ENCODE assay signal across 14 mouse cellular contexts in the genomic region with DNA sequence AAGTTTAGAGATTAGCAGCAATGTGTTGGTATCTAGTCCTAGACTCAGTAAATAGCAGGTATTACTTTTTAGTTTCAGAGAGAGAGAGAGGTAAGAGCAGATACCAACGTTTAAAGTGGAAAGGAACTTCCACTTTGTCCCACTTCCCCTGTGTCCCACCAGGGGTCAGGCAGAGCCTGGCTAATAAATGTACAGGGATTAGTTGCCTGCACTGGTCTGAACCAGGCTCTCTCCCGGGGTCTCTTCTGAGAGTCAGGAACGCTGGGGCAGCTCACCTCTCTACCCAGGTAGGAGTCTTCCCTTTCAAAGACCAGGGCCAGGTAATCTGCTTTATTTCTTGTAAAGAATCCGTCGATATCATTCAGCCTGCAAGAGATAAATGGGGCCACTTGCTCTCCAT. TPM values are rescaled to one million over a fixed set of nuclear protein-coding genes. Genes with fewer than 3 reads are reported as not detected.
DNase-seq lines count a peak whose midpoint lies in the region; ATAC-seq and TF ChIP-seq lines count a peak whose summit lies in the region.
"Had no signal": no experiment of that assay in that cellular context is flagged by ENCODE, and none has a peak within 500 bp of the region (broad histone marks: within the 10 kb centered on the region; RNA-seq: fewer than 3 reads in every experiment).

No protein-coding gene starts in this region.

- 59% methylated on average over 5 of the region's 5 CpGs for WGBS in hindbrain, postnatal 0 days
- WGBS in hindbrain, embryonic 14.5 days, result 66% methylated on average over 5 of the region's 5 CpGs
- 60% methylated on average over 5 of the region's 5 CpGs for WGBS in midbrain, embryonic 14.5 days
- 64% methylated on average over 5 of the region's 5 CpGs for WGBS in midbrain, embryonic 13.5 days
- 63% methylated on average over 5 of the region's 5 CpGs for WGBS in stomach, postnatal 0 days

- H3K4me2 ChIP-seq in hindbrain, postnatal 0 days (ENCODE audit: low read depth, low read length), result no peak overlapping the region
- H3K4me2 ChIP-seq in hindbrain, embryonic 14.5 days (replicated peaks), result no peak overlapping the region
- H3K4me2 ChIP-seq in midbrain, embryonic 14.5 days (ENCODE audit: low read length), result no peak overlapping the region
- no peak overlapping the region for H3K4me2 ChIP-seq in midbrain, embryonic 13.5 days (replicated peaks)
- H3K4me2 ChIP-seq in stomach, postnatal 0 days (replicated peaks; ENCODE audit: low read depth), result no peak overlapping the region
- H3K4me2 ChIP-seq: forebrain, embryonic 15.5 days; heart, embryonic 12.5 days; lung, embryonic 15.5 days had no signal

- peaks cover 16% of the 10 kb centered on the region; the same call in 1 of the 2 replicates for H3K36me3 ChIP-seq in hindbrain, postnatal 0 days (ENCODE audit: insufficient read depth, low read length)
- H3K36me3 ChIP-seq in hindbrain, embryonic 14.5 days (replicated peaks; ENCODE audit: control insufficient read depth, insufficient read depth), result peaks cover 23% of the 10 kb centered on the region
- H3K36me3 ChIP-seq in midbrain, embryonic 14.5 days (ENCODE audit: control insufficient read depth, insufficient read depth, low read length), result peaks cover 32% of the 10 kb centered on the region
- H3K36me3 ChIP-seq in midbrain, embryonic 13.5 days, result peaks cover 34% of the 10 kb centered on the region
- H3K36me3 ChIP-seq in stomach, postnatal 0 days (ENCODE audit: control insufficient read depth, insufficient read depth, low read length), result peaks cover 28% of the 10 kb centered on the region
- H3K36me3 ChIP-seq: G1E had no signal

- TF ChIP-seq CTCF in hindbrain, postnatal 0 days (IDR thresholded peaks at IDR 0.05; ENCODE audit: low read depth), result peak; percentile 64
- TF ChIP-seq CTCF in brain, embryonic 14.5 days (IDR thresholded peaks at IDR 0.05; ENCODE audit: borderline replicate concordance, extremely low read depth, insufficient read depth, insufficient read length), result peak; percentile 55; the same call in 1 of the 2 replicates
- peak; percentile 66 for TF ChIP-seq CTCF in stomach, postnatal 0 days (IDR thresholded peaks at IDR 0.05; ENCODE audit: low read depth)

- no peak for ATAC-seq in hindbrain, postnatal 0 days
- no peak for ATAC-seq in hindbrain, embryonic 14.5 days (ENCODE audit: low FRiP score)
- no peak for ATAC-seq in midbrain, embryonic 14.5 days (ENCODE audit: low FRiP score, low TSS enrichment)
- no peak for ATAC-seq in midbrain, embryonic 13.5 days
- no peak for ATAC-seq in stomach, postnatal 0 days (ENCODE audit: low FRiP score, low TSS enrichment)
- ATAC-seq: forebrain, embryonic 15.5 days had no signal

- no peak overlapping the region for H3K9ac ChIP-seq in hindbrain, postnatal 0 days (replicated peaks; ENCODE audit: low read length)
- H3K9ac ChIP-seq in hindbrain, embryonic 14.5 days, result no peak overlapping the region
- no peak overlapping the region for H3K9ac ChIP-seq in midbrain, embryonic 14.5 days (replicated peaks; ENCODE audit: low read length)
- H3K9ac ChIP-seq in midbrain, embryonic 13.5 days (replicated peaks), result no peak overlapping the region
- H3K9ac ChIP-seq in stomach, postnatal 0 days (ENCODE audit: low read length), result no peak overlapping the region
- H3K9ac ChIP-seq: forebrain, embryonic 15.5 days; heart, embryonic 12.5 days; lung, embryonic 15.5 days had no signal

- H3K4me1 ChIP-seq in hindbrain, postnatal 0 days (ENCODE audit: insufficient read depth, low read length), result no peaks in the 10 kb centered on the region; the same call in 1 of the 2 replicates
- H3K4me1 ChIP-seq in hindbrain, embryonic 14.5 days (replicated peaks; ENCODE audit: control insufficient read depth, insufficient read depth, low read length), result peaks cover 14% of the 10 kb centered on the region; the same call in 1 of the 2 replicates
- peaks cover 4% of the 10 kb centered on the region; the same call in 1 of the 2 replicates for H3K4me1 ChIP-seq in midbrain, embryonic 14.5 days (ENCODE audit: control insufficient read depth, insufficient read depth, low read length)
- peaks cover 16% of the 10 kb centered on the region for H3K4me1 ChIP-seq in midbrain, embryonic 13.5 days (replicated peaks)
- H3K4me1 ChIP-seq in stomach, postnatal 0 days (replicated peaks; ENCODE audit: control insufficient read depth, insufficient read depth), result no peaks in the 10 kb centered on the region

- no peaks in the 10 kb centered on the region for H3K9me3 ChIP-seq in hindbrain, postnatal 0 days (ENCODE audit: low read length)
- no peaks in the 10 kb centered on the region for H3K9me3 ChIP-seq in hindbrain, embryonic 14.5 days (ENCODE audit: control insufficient read depth, low read length)
- no peaks in the 10 kb centered on the region for H3K9me3 ChIP-seq in midbrain, embryonic 14.5 days (ENCODE audit: control insufficient read depth, low read length)
- H3K9me3 ChIP-seq in midbrain, embryonic 13.5 days, result no peaks in the 10 kb centered on the region
- H3K9me3 ChIP-seq in stomach, postnatal 0 days (ENCODE audit: control insufficient read depth, low read length), result no peaks in the 10 kb centered on the region
- H3K9me3 ChIP-seq: forebrain, embryonic 15.5 days; G1E; heart, embryonic 12.5 days; lung, embryonic 15.5 days had no signal

- peak; percentile 40 for DNase-seq in hindbrain, postnatal 0 days (ENCODE audit: low spot score)
- no peak for DNase-seq in hindbrain, embryonic 14.5 days (ENCODE audit: low spot score)
- DNase-seq in midbrain, embryonic 14.5 days, result peak; percentile 40
- no peak for DNase-seq in brain, embryonic 14.5 days (ENCODE audit: low read depth)
- DNase-seq in stomach, postnatal 0 days (ENCODE audit: low spot score), result no peak
- no peak for DNase-seq in right cerebral cortex, postnatal 10 days (ENCODE audit: low spot score in 2 of 2)
- DNase-seq in cerebellum, adult 11-12 months, result no peak
- DNase-seq: right cerebral cortex, postnatal 14 days had no signal

- TF ChIP-seq POLR2A in brain, embryonic 14.5 days (IDR thresholded peaks at IDR 0.05; ENCODE audit: borderline replicate concordance, extremely low read depth, insufficient read depth, insufficient read length, poor library complexity, severe bottlenecking), result no peak

- TF ChIP-seq EP300 in stomach, postnatal 0 days (optimal IDR thresholded peaks at IDR 0.05), result no peak

- H3K4me3 ChIP-seq in hindbrain, postnatal 0 days (ENCODE audit: low read length), result no peak overlapping the region
- H3K4me3 ChIP-seq in hindbrain, embryonic 14.5 days (replicated peaks; ENCODE audit: low read length), result no peak overlapping the region
- no peak overlapping the region for H3K4me3 ChIP-seq in midbrain, embryonic 14.5 days (replicated peaks; ENCODE audit: low read depth, low read length)
- H3K4me3 ChIP-seq in midbrain, embryonic 13.5 days (replicated peaks), result no peak overlapping the region
- H3K4me3 ChIP-seq in stomach, postnatal 0 days (ENCODE audit: low read depth, low read length), result no peak overlapping the region
- H3K4me3 ChIP-seq: forebrain, embryonic 15.5 days; heart, embryonic 12.5 days; lung, embryonic 15.5 days; myocyte had no signal

- H3K27ac ChIP-seq in hindbrain, postnatal 0 days, result no peak overlapping the region
- H3K27ac ChIP-seq in hindbrain, embryonic 14.5 days, result no peak overlapping the region
- H3K27ac ChIP-seq in midbrain, embryonic 14.5 days (replicated peaks; ENCODE audit: low read depth, low read length), result no peak overlapping the region
- H3K27ac ChIP-seq in midbrain, embryonic 13.5 days, result no peak overlapping the region
- H3K27ac ChIP-seq in stomach, postnatal 0 days (replicated peaks), result no peak overlapping the region
- H3K27ac ChIP-seq: forebrain, embryonic 15.5 days; lung, embryonic 15.5 days had no signal

- no peaks in the 10 kb centered on the region for H3K27me3 ChIP-seq in hindbrain, postnatal 0 days (ENCODE audit: insufficient read depth, low read length)
- no peaks in the 10 kb centered on the region for H3K27me3 ChIP-seq in hindbrain, embryonic 14.5 days (ENCODE audit: control insufficient read depth, insufficient read depth, low read length)
- no peaks in the 10 kb centered on the region for H3K27me3 ChIP-seq in midbrain, embryonic 14.5 days (ENCODE audit: control insufficient read depth, insufficient read depth, low read length)
- no peaks in the 10 kb centered on the region for H3K27me3 ChIP-seq in midbrain, embryonic 13.5 days
- H3K27me3 ChIP-seq in stomach, postnatal 0 days (ENCODE audit: control insufficient read depth, insufficient read depth, low read length), result no peaks in the 10 kb centered on the region
- H3K27me3 ChIP-seq: forebrain, embryonic 15.5 days; heart, embryonic 12.5 days; lung, embryonic 15.5 days had no signal

RNA-seq across cellular contexts. Expression of a gene that starts 20.8 kb away (rescaled TPM):
- total RNA-seq in hindbrain, postnatal 0 days (2014; rRNA removed), result 37.7 and 42.8 TPM in 2 replicates
- 25.2 and 26.2 TPM in 2 replicates for polyA plus RNA-seq in hindbrain, postnatal 0 days (2015; fragmentation: Nextera tagmentation; extraction: Ambion mirVana)
- 10.0 and 12.0 TPM in 2 replicates for polyA plus RNA-seq in hindbrain, embryonic 14.5 days (2014; fragmentation: Nextera tagmentation; extraction: Ambion mirVana)
- polyA plus RNA-seq in midbrain, embryonic 14.5 days (2014; fragmentation: Nextera tagmentation; extraction: Ambion mirVana), result 7.6 and 11.5 TPM in 2 replicates
- 18.0 and 21.1 TPM in 2 replicates for polyA plus RNA-seq in midbrain, embryonic 13.5 days (2015; fragmentation: Nextera tagmentation; extraction: Ambion mirVana)
- polyA plus RNA-seq in brain, embryonic 14.5 days (2012; rRNA removed), result 35.0 and 36.1 TPM in 2 replicates
- polyA plus RNA-seq in stomach, postnatal 0 days (2015; fragmentation: Nextera tagmentation; extraction: Ambion mirVana), result 95.7 and 98.0 TPM in 2 replicates

RNA-seq across cellular contexts. Expression of a gene that starts 40.4 kb away (rescaled TPM):
- 2.2 and 4.3 TPM in 2 replicates for total RNA-seq in hindbrain, postnatal 0 days (2014; rRNA removed)
- polyA plus RNA-seq in hindbrain, postnatal 0 days (2015; fragmentation: Nextera tagmentation; extraction: Ambion mirVana), result 1.6 and 1.8 TPM in 2 replicates
- polyA plus RNA-seq in hindbrain, embryonic 14.5 days (2014; fragmentation: Nextera tagmentation; extraction: Ambion mirVana), result 3.4 TPM in 2 replicates
- 1.8 and 3.5 TPM in 2 replicates for polyA plus RNA-seq in midbrain, embryonic 14.5 days (2014; fragmentation: Nextera tagmentation; extraction: Ambion mirVana)
- 3.0 and 4.3 TPM in 2 replicates for polyA plus RNA-seq in midbrain, embryonic 13.5 days (2015; fragmentation: Nextera tagmentation; extraction: Ambion mirVana)
- 0.97 and 2.7 TPM in 2 replicates for polyA plus RNA-seq in brain, embryonic 14.5 days (2012; rRNA removed)
- polyA plus RNA-seq in stomach, postnatal 0 days (2015; fragmentation: Nextera tagmentation; extraction: Ambion mirVana), result 0.04 and 0.10 TPM in 2 replicates
- polyA plus RNA-seq: G1E; heart, embryonic 12.5 days; lung, embryonic 15.5 days had no signal

Comparison
In these comparisons a context has a peak if more than half of its experiments do, and no peak if none do; other contexts are left out.
1. DNase-seq: peak in hindbrain, postnatal 0 days (single experiment) and midbrain, embryonic 14.5 days (single experiment); none in hindbrain, embryonic 14.5 days (single experiment), brain, embryonic 14.5 days (single experiment), stomach, postnatal 0 days (single experiment), right cerebral cortex, postnatal 10 days (0 of 2) and cerebellum, adult 11-12 months (single experiment).
2. Peak in every context shown above with its lines, with median percentiles within 50 percentile points of each other: CTCF ChIP-seq.